Mouse (Mus musculus) cerebellum, postnatal 10 days (tissue): ENCODE measurements at regions not wholly inside any gene's neighbourhood (a gene's known extent, or its start where the extent isn't known, plus 50 kb on each side); places are given as distances from the start of the nearest gene placed in this dataset.

Experiments used
- DNase-seq, 2 experiments: peaks; one replicate each; pipeline ENCODE4 v3.0.0; 2021; ENCODE audit warnings: mixed read lengths in 2 of 2

DNA sequence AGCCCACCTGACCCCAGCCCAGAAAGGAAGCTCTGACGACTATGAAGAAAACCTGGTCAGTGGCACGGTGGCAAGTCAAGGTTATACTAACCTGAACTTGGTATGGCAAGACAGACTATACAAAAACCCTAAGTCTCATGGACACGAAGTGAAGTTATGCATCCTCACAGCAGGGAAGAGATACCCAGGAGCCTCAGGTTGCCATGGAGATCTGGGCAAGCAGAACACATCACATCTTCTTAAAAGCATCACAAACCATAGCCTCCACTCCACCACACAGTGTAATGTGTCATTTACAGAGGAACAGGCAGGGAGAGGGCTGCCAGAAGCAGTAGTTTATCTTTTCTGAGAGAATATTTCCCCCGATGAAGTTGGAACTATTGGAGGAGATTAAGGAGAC lies 146.5 kb downstream of the Slc39a8 start:
- DNase-seq = no peak

DNA sequence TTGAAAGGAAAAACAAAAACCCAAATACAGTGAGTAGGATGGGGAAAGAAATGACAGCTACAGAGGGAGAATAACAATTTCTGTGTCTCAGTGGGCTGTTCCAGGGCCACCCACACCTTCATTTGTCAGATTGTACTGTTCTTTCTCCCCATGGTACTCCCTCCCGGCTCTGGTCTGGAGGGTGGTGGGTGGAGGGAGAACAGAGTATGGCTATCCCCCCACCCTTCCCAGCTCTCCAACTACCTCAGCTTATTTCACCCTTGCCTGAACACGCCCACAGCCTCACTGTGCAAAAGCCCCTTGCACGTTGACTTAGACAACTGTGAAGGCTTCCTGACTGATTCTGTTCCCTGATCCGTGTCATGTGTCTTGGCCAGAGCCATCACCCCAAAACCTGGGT lies 147.3 kb downstream of the Slc39a8 start:
- DNase-seq = no peak

DNA sequence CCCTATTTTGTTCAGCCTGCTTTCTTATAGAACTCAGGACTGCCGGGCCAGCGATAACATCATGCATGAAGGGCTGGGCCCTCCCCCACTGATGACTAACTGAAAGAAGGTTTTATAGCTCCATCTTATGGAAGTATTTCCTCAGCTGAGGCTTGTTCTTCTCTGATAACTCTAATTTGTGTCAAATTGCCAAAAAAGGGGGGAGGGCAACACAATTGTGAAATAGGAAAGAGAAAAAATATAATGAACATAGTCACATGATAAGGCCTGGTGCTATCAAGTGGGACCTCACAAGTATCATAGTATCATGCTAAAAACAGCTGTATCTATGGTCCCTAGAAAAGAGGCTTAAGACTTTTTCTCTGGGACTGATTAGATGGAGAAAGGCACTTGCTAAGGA lies 148.2 kb downstream of the Slc39a8 start:
- no peak for DNase-seq

DNA sequence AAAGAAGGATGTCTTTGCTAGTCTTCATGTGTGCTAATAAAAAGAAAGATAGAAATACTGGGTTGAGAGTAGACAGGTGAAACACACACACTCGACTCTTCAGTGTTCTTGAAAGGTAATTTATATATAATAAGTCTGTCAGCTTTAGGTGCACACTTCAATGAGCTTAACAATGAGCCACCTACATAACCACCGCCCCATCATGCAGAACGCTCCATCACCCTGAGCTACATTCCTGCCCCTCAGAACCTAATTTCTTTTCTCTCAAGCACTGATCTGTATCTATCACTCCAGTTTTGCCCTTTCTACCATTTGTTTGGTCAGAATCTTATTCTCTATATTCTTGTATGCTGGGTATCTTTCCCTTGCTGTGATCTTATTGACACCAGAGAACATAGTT lies 148.8 kb downstream of the Slc39a8 start:
- no peak for DNase-seq

DNA sequence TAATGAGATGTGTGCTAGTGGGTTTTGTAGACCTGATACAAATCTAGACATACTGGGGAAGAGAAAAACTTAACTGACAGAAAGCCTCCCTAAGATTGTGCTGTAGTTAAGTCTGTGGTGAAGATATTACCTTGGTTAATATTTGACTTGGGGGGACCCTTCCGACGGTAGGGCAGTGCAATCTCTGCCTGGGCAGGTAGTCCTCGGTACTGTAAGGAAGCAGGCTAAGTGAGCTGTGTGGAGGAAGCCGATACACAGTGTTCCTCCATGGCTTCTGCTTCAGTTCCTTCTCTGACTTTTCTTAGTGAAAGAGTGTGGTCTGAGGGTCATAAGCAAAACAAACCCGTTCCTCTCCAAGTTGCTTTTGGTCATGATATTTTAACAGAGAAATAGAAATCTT lies 149.7 kb downstream of the Slc39a8 start:
- no peak for DNase-seq

DNA sequence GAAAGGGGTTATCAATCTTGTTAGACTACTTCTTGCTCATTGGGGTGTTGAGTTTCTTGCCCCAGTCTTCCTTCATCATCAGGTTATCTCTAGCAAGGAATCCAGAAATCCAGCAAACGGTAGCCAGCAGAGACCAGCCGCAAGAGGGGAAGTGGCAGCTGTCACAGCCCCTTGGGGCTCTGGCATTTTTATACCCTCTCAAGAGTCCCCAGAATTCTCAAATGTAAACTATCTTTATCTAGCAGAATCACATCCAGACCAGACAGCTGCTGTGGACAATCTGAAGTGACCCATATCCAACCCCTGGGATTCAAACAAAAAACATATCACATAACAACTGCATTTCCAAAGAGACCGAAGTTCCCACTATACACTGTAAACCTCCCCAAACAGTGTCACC lies 162.1 kb downstream of the Slc39a8 start:
- DNase-seq = no peak

DNA sequence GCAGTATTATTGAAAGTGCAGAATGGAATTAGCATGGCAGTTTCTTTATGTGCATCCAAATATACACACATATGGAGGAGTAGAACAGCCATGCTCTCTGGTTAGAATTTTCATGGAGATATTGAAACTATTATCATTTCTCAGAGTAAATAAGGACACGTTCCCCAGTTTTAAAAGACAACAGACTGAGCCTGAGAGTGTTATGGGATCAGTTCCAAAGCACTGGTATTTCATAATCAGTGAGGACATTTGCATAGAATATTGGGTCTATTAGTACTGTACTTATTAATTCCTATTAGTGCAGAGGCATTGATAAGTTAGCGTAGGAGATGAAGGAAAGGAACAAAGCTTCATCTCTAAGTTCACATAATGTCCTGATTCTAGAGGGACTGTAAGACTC lies 164.2 kb downstream of the Slc39a8 start:
- no peak for DNase-seq

DNA sequence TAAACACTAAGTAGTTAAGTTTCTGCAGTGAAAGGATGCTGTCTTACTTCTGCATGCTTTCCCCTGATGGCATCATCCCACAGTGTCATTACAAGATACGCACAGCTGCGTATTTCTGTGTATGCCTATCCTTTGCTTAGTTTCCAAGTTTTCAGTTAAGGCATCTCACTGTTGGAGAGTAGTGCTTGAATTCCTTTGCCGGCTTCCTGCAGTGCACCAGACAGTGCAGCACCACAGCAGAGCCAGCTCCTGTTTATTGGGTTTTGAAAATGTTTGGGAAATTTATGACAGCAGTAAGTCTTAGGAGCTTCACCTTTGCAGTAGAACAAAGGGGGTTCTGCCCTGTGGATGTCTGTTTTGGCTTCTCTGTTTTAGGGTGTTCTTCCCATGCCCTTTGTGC lies 165.3 kb downstream of the Slc39a8 start:
- no peak for DNase-seq

DNA sequence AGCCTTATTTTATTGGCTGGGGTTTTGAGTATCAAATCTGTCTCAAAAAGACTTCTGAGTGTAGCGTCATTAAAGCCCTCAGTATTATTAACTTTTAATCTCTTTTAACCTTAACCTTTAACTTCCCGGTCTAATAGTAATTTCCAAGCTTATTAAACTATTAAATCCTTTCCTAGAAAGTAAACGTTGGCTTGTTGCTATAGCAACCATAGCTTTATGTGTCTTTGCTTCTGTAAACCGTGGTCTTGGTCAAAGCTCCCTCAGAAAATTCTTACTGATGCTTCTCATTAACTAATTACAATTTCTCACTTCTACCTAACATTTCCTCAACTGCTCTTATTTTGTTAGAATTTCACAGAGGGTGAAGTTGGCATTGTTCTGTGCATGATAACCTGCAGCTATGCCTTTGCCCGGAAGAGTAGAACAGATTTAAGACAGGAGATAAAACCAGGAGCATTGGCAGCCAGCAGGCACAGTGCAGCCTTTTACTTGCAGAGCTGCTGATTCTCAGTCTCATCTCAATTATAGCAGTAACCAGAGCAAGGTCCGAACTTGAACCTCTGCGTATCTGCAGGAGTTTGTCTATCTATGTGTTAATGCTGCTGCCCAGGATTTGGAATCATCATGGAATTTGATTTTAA lies 165.9 kb downstream of the Slc39a8 start:
- DNase-seq = peak in 1 of 2 experiments; percentile 5

DNA sequence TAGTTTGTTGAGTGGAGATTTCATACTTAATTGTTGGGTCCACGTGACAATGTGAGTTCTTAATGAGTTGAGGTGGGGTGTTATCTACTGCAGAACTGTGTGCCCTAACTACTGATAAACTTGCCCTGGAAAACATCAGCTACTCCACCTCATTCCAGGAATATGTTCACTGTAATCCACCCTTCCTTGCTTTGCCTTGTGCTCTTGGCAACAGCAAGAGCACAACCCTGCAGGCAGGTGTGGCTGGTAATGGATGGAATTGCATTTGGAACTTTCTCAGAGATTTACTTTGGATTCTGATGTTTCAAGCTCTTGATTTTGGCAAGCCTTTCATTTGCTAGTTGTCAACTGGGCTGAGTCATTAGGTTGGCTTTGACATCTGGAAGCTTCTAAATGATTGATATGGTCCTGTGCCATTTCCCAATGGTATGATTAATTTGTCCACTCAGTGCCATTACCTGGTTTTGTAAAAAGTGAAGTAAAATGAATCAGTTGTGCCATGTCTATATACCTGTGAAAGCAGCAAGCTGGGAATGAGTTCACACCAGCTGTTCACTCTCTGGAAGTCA lies 175.6 kb downstream of the Slc39a8 start:
- no peak for DNase-seq
